In the genomic region with DNA sequence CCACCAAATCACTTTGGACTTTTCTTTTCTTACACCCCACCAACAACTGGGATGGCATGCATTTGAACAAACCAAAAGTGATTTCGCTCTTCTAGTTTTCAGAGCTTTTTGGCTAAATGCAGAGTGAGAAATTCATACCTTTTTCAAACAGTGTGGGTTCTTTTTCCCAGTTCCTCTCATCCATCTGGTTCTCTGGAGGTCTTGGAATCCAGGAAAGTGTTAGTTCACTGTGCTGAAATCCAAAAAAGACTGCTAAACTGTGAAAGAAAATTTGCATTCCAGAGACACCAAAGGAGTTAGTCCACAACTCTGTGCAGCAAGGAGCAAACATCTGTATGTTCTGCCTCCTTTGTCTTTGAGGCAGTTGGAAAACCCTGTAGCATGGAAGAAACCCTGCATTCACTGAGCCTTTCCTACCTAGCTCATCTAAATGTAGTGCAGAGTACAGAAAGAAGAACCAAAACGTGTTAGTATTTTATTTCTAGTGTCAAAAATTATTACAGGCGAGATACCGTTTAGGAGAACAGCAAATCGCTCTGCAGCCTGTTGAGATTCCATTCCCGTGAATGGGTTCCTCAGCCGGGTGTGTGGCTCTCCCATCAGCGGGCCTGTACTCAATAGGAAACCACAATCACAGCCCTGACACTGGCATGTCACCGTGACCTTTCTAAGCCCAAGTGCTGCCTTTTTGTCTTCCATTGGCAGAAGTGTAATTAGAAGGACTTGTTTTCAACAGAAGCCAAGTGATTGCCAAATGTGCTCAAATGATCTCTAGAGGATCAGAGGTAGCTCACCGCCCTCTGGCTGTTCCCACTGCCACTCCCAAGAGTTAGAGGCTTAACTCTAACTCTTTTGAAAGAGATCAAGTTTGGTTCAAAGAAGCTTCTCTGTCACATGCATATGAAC, we compare ENCODE assay signal across 13 mouse cellular contexts.
A peak's percentile ranks its signal among the peaks of the same experiment; 100 is the strongest.
DNase-seq lines count a peak whose midpoint lies in the region; ATAC-seq and TF ChIP-seq lines count a peak whose summit lies in the region.
"Had no signal": no experiment of that assay in that cellular context is flagged by ENCODE, and none has a peak within 500 bp of the region (broad histone marks: within the 10 kb centered on the region; RNA-seq: fewer than 3 reads in every experiment).

No protein-coding gene starts in this region.

- 58% methylated on average over 10 of the region's 10 CpGs for WGBS in forebrain, postnatal 0 days
- 73% methylated on average over 10 of the region's 10 CpGs for WGBS in forebrain, embryonic 13.5 days
- WGBS in limb, embryonic 15.5 days = 66% methylated on average over 10 of the region's 10 CpGs
- 79% methylated on average over 10 of the region's 10 CpGs for WGBS in limb, embryonic 10.5 days

- H3K9me3 ChIP-seq in forebrain, postnatal 0 days (ENCODE audit: low read length) = no peaks in the 10 kb centered on the region
- peaks cover 3% of the 10 kb centered on the region; the same call in 1 of the 2 replicates for H3K9me3 ChIP-seq in forebrain, embryonic 13.5 days (replicated peaks)
- H3K9me3 ChIP-seq in limb, embryonic 15.5 days = 0 out of 2 replicates have a peak, but pooled peaks cover 3% of the 10 kb centered on the region
- no peaks in the 10 kb centered on the region for H3K9me3 ChIP-seq in limb, embryonic 10.5 days (replicated peaks)

- peak; percentile 32; the same call in 1 of the 2 replicates for ATAC-seq in forebrain, postnatal 0 days
- no peak for ATAC-seq in forebrain, embryonic 13.5 days
- ATAC-seq in limb, embryonic 15.5 days (ENCODE audit: insufficient number of reproducible peaks, low FRiP score, low TSS enrichment, low read depth) = no peak
- 0 out of 2 replicates have a peak, but pooled peaks have one; percentile 19 for ATAC-seq in megakaryocyte, adult 5-6 weeks (ENCODE audit: poor library complexity, severe bottlenecking)
- ATAC-seq in megakaryocyte progenitor cell, adult 5-6 weeks (replicated peaks; ENCODE audit: poor library complexity) = no peak
- ATAC-seq: forebrain, embryonic 14.5 days; liver, postnatal 0 days had no signal

- H3K27ac ChIP-seq in forebrain, postnatal 0 days (ENCODE audit: low read depth, low read length) = no peak overlapping the region
- no peak overlapping the region for H3K27ac ChIP-seq in forebrain, embryonic 13.5 days
- 0 out of 2 replicates have a peak overlapping the region, but pooled peaks have one; percentile 11 for H3K27ac ChIP-seq in limb, embryonic 15.5 days
- H3K27ac ChIP-seq in limb, embryonic 10.5 days = no peak overlapping the region
- H3K27ac ChIP-seq in brown adipose tissue, adult 24 weeks (replicated peaks; ENCODE audit: low read depth, low read length) = peak overlapping the region; percentile 47

- no peak for TF ChIP-seq CTCF in forebrain, postnatal 0 days (IDR thresholded peaks at IDR 0.05; ENCODE audit: low read depth)

- no peak overlapping the region for H3K4me3 ChIP-seq in forebrain, postnatal 0 days (ENCODE audit: low read depth, low read length)
- H3K4me3 ChIP-seq in forebrain, embryonic 13.5 days = no peak overlapping the region
- H3K4me3 ChIP-seq in limb, embryonic 15.5 days = no peak overlapping the region
- no peak overlapping the region for H3K4me3 ChIP-seq in limb, embryonic 10.5 days
- H3K4me3 ChIP-seq in brown adipose tissue, adult 24 weeks (ENCODE audit: insufficient read depth, low read depth, low read length) = no peak overlapping the region

- H3K36me3 ChIP-seq in forebrain, postnatal 0 days (ENCODE audit: insufficient read depth) = no peaks in the 10 kb centered on the region
- H3K36me3 ChIP-seq in forebrain, embryonic 13.5 days (ENCODE audit: poor library complexity, severe bottlenecking) = no peaks in the 10 kb centered on the region
- no peaks in the 10 kb centered on the region; the same call in 1 of the 2 replicates for H3K36me3 ChIP-seq in limb, embryonic 15.5 days
- no peaks in the 10 kb centered on the region for H3K36me3 ChIP-seq in limb, embryonic 10.5 days

- H3K4me1 ChIP-seq in forebrain, postnatal 0 days (ENCODE audit: insufficient read depth) = no peaks in the 10 kb centered on the region
- no peaks in the 10 kb centered on the region; the same call in 1 of the 2 replicates for H3K4me1 ChIP-seq in forebrain, embryonic 13.5 days
- no peaks in the 10 kb centered on the region for H3K4me1 ChIP-seq in limb, embryonic 15.5 days
- H3K4me1 ChIP-seq in limb, embryonic 10.5 days = no peaks in the 10 kb centered on the region
- peaks cover 11% of the 10 kb centered on the region; the same call in 1 of the 2 replicates for H3K4me1 ChIP-seq in brown adipose tissue, adult 24 weeks (ENCODE audit: control insufficient read depth, insufficient read depth, insufficient read length, low read length)

- DNase-seq in forebrain, postnatal 0 days = no peak
- no peak for DNase-seq in limb, embryonic 10.5 days (ENCODE audit: low spot score)
- DNase-seq in testis, postnatal 10 days (ENCODE audit: low spot score) = no peak
- DNase-seq: cerebellum, postnatal 36 days; kidney, adult 2 months; layer of hippocampus, postnatal 36 days; liver, postnatal 0 days had no signal

- H3K27me3 ChIP-seq in forebrain, postnatal 0 days (ENCODE audit: insufficient read depth, low read length) = no peaks in the 10 kb centered on the region
- H3K27me3 ChIP-seq in forebrain, embryonic 13.5 days = no peaks in the 10 kb centered on the region
- H3K27me3 ChIP-seq in limb, embryonic 15.5 days = no peaks in the 10 kb centered on the region
- H3K27me3 ChIP-seq in limb, embryonic 10.5 days (ENCODE audit: low read depth, poor library complexity, severe bottlenecking) = no peaks in the 10 kb centered on the region

- H3K4me2 ChIP-seq in forebrain, postnatal 0 days (ENCODE audit: low read depth) = no peak overlapping the region
- no peak overlapping the region for H3K4me2 ChIP-seq in forebrain, embryonic 13.5 days
- H3K4me2 ChIP-seq in limb, embryonic 15.5 days = no peak overlapping the region

- H3K9ac ChIP-seq in forebrain, postnatal 0 days = no peak overlapping the region
- no peak overlapping the region for H3K9ac ChIP-seq in forebrain, embryonic 13.5 days
- H3K9ac ChIP-seq in limb, embryonic 15.5 days = no peak overlapping the region
- H3K9ac ChIP-seq: liver, postnatal 0 days had no signal

Comparison
In these comparisons a context has a peak if more than half of its experiments do, and no peak if none do; other contexts are left out.
1. ATAC-seq: peak in forebrain, postnatal 0 days (single experiment) and megakaryocyte, adult 5-6 weeks (single experiment); none in forebrain, embryonic 13.5 days (single experiment), limb, embryonic 15.5 days (single experiment) and megakaryocyte progenitor cell, adult 5-6 weeks (single experiment).
2. H3K27ac ChIP-seq: peak in limb, embryonic 15.5 days (single experiment) and brown adipose tissue, adult 24 weeks (single experiment); none in forebrain, postnatal 0 days (single experiment), forebrain, embryonic 13.5 days (single experiment) and limb, embryonic 10.5 days (single experiment).